Mouse (Mus musculus) heart, embryonic 14.5 days (tissue): ENCODE measurements around the gene Cacna1a. TPM values are rescaled to one million over a fixed set of nuclear protein-coding genes. Genes with fewer than 3 reads are reported as not detected.

Experiments used
- ATAC-seq: fragments of 200-750 bp; cut with Nextera tagmentation; 2 replicates; pipeline ENCODE4 v1.8.0; 2017; ENCODE audit warnings: low read depth, moderate TSS enrichment; ENCODE audit not compliant: insufficient number of reproducible peaks, insufficient read depth, low FRiP score
- H3K27ac ChIP-seq, 2 experiments: fragments of 200-500 bp in 1 of 2; fragments of 300-500 bp in 1 of 2; sonication (generic) in 1 of 2; replicated peaks in 1 of 2; 2 replicates each; pipeline ENCODE4 v1.5.1; 2012 to 2014; ENCODE audit warnings: low read depth in 2 of 2, low read length in 2 of 2, control low read depth in 1 of 2, mild to moderate bottlenecking in 1 of 2, mixed read lengths in 1 of 2; ENCODE audit not compliant: control insufficient read depth in 1 of 2, insufficient read depth in 1 of 2
- H3K27me3 ChIP-seq: fragments of 300-500 bp; sonication (generic); 2 replicates; pipeline ENCODE4 v1.6.1; 2014; ENCODE audit warnings: mild to moderate bottlenecking, low read length, control low read depth; ENCODE audit not compliant: control insufficient read depth, insufficient read depth
- H3K36me3 ChIP-seq: fragments of 300-500 bp; sonication (generic); 2 replicates; pipeline ENCODE4 v1.6.1; 2014; ENCODE audit warnings: mild to moderate bottlenecking, control low read depth, low read length, mixed read lengths; ENCODE audit not compliant: control insufficient read depth, insufficient read depth
- H3K4me1 ChIP-seq, 2 experiments: fragments of 200-500 bp in 1 of 2; fragments of 300-500 bp in 1 of 2; sonication (generic) in 1 of 2; 2 replicates each; pipeline ENCODE4 v1.6.1; 2012 to 2014; ENCODE audit warnings: low read length in 2 of 2, control low read depth in 1 of 2, mixed read lengths in 1 of 2; ENCODE audit not compliant: control insufficient read depth in 2 of 2, insufficient read depth in 2 of 2
- H3K4me2 ChIP-seq: fragments of 300-500 bp; sonication (generic); 2 replicates; pipeline ENCODE4 v1.6.1; 2014; ENCODE audit warnings: mild to moderate bottlenecking, low read length
- H3K4me3 ChIP-seq, 2 experiments: fragments of 200-500 bp in 1 of 2; fragments of 300-500 bp in 1 of 2; sonication (generic) in 1 of 2; 2 replicates each; pipeline ENCODE4 v1.5.1; 2012 to 2014; ENCODE audit warnings: low read length in 2 of 2, mild to moderate bottlenecking in 2 of 2, control low read depth in 1 of 2, low read depth in 1 of 2, moderate library complexity in 1 of 2; ENCODE audit not compliant: control insufficient read depth in 1 of 2, insufficient read depth in 1 of 2
- H3K9ac ChIP-seq: fragments of 300-500 bp; sonication (generic); 2 replicates; pipeline ENCODE4 v1.6.1; 2014; ENCODE audit warnings: mild to moderate bottlenecking, low read length
- H3K9me3 ChIP-seq: fragments of 300-500 bp; sonication (generic); 2 replicates; pipeline ENCODE4 v1.6.1; 2016; ENCODE audit warnings: low read length, control low read depth; ENCODE audit not compliant: control insufficient read depth
- WGBS: fragments of 180-500 bp; shearing (Covaris S2); extraction: QIAGEN DNeasy Blood & Tissue Kit; methylation state at CpG from one replicate; pipeline ENCODE4 v1.1.7; 2014; 5-methylcytosine and 5-hydroxymethylcytosine counted together
- polyA plus RNA-seq: library from polyadenylated mRNA; unstranded; fragments of >200 nt; fragmentation: Nextera tagmentation; extraction: Ambion mirVana; gene quantifications from 2 replicates; pipeline ENCODE4 v1.2.1, GENCODE M21; 2014

Cacna1a gene
- polyA plus RNA-seq, 1 experiment from 2014 or later: 8.4 TPM

GRCm38 (mm10) chr8:84568737-84569136 lies 180.5 kb downstream of the Cacna1a start:
- Histone ChIP-seq H3K4me3 (no peak overlapping the region), H3K27ac (no peak overlapping the region), H3K4me2 (no peak overlapping the region), H3K9ac (no peak overlapping the region), H3K36me3 (no peaks in the 10 kb centered on the region), H3K9me3 (no peaks in the 10 kb centered on the region), H3K4me1 (no peaks in the 10 kb centered on the region), H3K27me3 (peaks cover 26% of the 10 kb centered on the region)
- no peak for ATAC-seq
- WGBS: 77% methylated on average over 8 of the region's 8 CpGs

GRCm38 (mm10) chr8:84569921-84570673 lies 181.9 kb downstream of the Cacna1a start:
- H3K4me3 ChIP-seq: no peak overlapping the region
- H3K9ac ChIP-seq: no peak overlapping the region
- H3K27ac ChIP-seq: no peak overlapping the region
- H3K4me2 ChIP-seq: peak overlapping the region; percentile 24; the same call in 1 of the 2 replicates
- H3K27me3 ChIP-seq: peaks cover 23% of the 10 kb centered on the region
- H3K9me3 ChIP-seq: no peaks in the 10 kb centered on the region
- no peaks in the 10 kb centered on the region for H3K4me1 ChIP-seq
- 30% methylated on average over 25 of the region's 25 CpGs for WGBS
- ATAC-seq: no peak
- H3K36me3 ChIP-seq: no peaks in the 10 kb centered on the region

- no peak overlapping the region for H3K4me3 ChIP-seq
- no peaks in the 10 kb centered on the region for H3K36me3 ChIP-seq
- H3K27me3 ChIP-seq: no peaks in the 10 kb centered on the region; the same call in 1 of the 2 replicates
- H3K9me3 ChIP-seq: no peaks in the 10 kb centered on the region
- no peak overlapping the region for H3K27ac ChIP-seq
- H3K9ac ChIP-seq: no peak overlapping the region
- ATAC-seq: no peak
- WGBS: 74% methylated on average over 4 of the region's 4 CpGs
- no peak overlapping the region for H3K4me2 ChIP-seq
- peaks cover 3% of the 10 kb centered on the region in 2 experiments; a peak in 1 of 4 replicates for H3K4me1 ChIP-seq
Measured at GRCm38 (mm10) chr8:84577432-84577831, 189.2 kb downstream of the Cacna1a start.

- H3K9ac ChIP-seq: no peak overlapping the region
- 0 out of 2 replicates have a peak, but pooled peaks have one; percentile 28 for ATAC-seq
- H3K4me1 ChIP-seq: peaks cover 3% of the 10 kb centered on the region in 2 experiments; a peak in 1 of 4 replicates
- H3K9me3 ChIP-seq: peaks cover under 1% of the 10 kb centered on the region; the same call in 1 of the 2 replicates
- no peak overlapping the region for H3K27ac ChIP-seq
- H3K4me3 ChIP-seq: no peak overlapping the region
- no peak overlapping the region for H3K4me2 ChIP-seq
- no peaks in the 10 kb centered on the region for H3K36me3 ChIP-seq
- WGBS: 14% methylated on average over 3 of the region's 3 CpGs
- H3K27me3 ChIP-seq: no peaks in the 10 kb centered on the region
Measured at GRCm38 (mm10) chr8:84579595-84579994, 191.4 kb downstream of the Cacna1a start.

GRCm38 (mm10) chr8:84585311-84585710 lies 197.1 kb downstream of the Cacna1a start:
- no peak overlapping the region for H3K27ac ChIP-seq
- H3K4me2 ChIP-seq: no peak overlapping the region
- H3K4me3 ChIP-seq: no peak overlapping the region
- 33% methylated on average over 1 of the region's 1 CpGs for WGBS
- H3K9ac ChIP-seq: no peak overlapping the region
- peaks cover 7 to 11% of the 10 kb centered on the region in 2 experiments for H3K4me1 ChIP-seq
- ATAC-seq: no peak
- H3K36me3 ChIP-seq: no peaks in the 10 kb centered on the region
- no peaks in the 10 kb centered on the region for H3K27me3 ChIP-seq
- H3K9me3 ChIP-seq: peaks cover 3% of the 10 kb centered on the region; the same call in 1 of the 2 replicates

- Histone ChIP-seq H3K27me3 (no peaks in the 10 kb centered on the region), H3K4me1 (peaks cover 7 to 11% of the 10 kb centered on the region in 2 experiments), H3K4me3 (no peak overlapping the region), H3K9me3 (peaks cover 3% of the 10 kb centered on the region; the same call in 1 of the 2 replicates), H3K27ac (no peak overlapping the region), H3K4me2 (no peak overlapping the region), H3K36me3 (no peaks in the 10 kb centered on the region), H3K9ac (no peak overlapping the region)
- ATAC-seq: no peak
- 72% methylated on average over 2 of the region's 2 CpGs for WGBS
Measured at GRCm38 (mm10) chr8:84586221-84586620, 198.0 kb downstream of the Cacna1a start.

GRCm38 (mm10) chr8:84588498-84588897 lies 200.3 kb downstream of the Cacna1a start:
- WGBS: 29% methylated on average over 11 of the region's 11 CpGs
- Histone ChIP-seq H3K27me3 (no peaks in the 10 kb centered on the region), H3K9me3 (peaks cover 3% of the 10 kb centered on the region; the same call in 1 of the 2 replicates), H3K4me3 (no peak overlapping the region), H3K9ac (no peak overlapping the region), H3K4me1 (peaks cover 8 to 14% of the 10 kb centered on the region in 2 experiments), H3K36me3 (no peaks in the 10 kb centered on the region), H3K4me2 (no peak overlapping the region), H3K27ac (0 out of 4 replicates have a peak overlapping the region, but pooled peaks of 1 of the 2 experiments have one; percentile 41)
- peak; percentile 41; the same call in 1 of the 2 replicates for ATAC-seq
